Mouse (Mus musculus) spleen, postnatal 10 days (tissue): Measurements from ENCODE around the gene Slc39a3.

Experiments used
- DNase-seq, 2 experiments: peaks; one replicate each; pipeline ENCODE4 v3.0.0; 2021 to 2022; ENCODE audit warnings: low spot score in 2 of 2

Gene Slc39a3

DNA sequence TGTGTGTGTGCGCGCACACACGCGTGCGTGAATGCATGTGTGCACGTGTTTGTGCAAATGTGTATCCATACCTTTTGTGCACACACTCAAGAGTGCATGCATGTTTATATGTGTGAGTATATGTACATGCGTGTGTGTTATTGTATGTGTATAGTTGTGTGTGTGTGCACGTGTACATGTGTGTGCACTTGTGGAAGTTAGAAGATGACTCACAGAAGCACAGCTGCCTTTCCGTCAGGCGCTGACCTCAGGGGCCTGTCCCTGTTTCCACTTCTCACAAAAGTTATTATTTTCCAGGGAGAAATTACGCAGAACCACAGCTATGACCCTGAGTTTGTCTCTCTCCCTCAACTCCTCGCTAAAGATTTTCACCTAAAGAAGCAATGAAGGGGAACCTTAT lies 53.0 kb downstream of the Slc39a3 start:
- DNase-seq = no peak

DNA sequence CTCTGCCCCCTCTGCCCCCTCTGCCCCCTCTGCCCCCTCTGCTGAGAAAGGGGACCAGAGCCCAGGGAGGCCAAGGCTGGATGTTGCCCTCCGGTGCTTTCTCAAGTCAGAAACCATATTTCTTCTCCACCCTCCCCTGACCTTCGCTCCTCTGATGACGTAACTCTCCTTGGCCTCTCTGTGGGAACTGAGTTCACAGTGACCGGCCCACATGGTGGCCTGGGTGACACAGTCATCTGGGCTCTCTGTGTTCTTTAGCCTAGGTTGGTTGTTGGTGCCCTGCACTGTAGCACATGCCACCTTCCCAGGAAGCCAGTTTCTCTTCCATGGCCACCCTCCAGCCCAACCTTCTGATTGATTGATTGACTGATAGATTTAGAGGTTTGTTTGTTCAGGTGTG lies 54.8 kb downstream of the Slc39a3 start:
- DNase-seq = no peak

DNA sequence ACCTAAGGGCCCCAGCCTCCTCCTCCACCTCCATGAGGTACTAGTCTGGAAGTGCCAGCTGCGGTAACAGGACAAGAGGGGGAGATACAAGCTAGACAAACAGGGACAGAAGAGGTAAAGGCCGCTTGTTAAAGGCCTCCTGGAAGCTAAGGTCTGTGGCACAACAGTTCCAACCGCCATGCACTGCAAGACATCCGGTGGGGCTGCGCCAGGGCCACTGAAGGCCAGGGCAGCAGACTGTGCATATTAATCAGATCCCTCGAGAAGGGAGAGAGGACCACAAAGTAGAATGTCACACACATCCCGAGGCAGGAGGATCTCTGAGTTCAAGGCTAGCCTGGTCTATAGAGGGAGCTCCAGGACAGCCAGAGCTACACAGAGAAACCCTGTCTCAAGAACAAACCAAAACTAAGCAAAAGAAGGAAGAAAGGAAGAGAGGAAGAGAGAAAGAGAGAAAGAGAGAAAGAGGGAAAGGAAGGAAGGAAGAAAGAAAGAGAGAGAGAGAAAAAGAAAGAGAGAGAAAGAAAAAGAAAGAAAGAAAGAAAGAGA lies 55.6 kb downstream of the Slc39a3 start:
- DNase-seq = no peak
